Mouse (Mus musculus) cerebellum, adult 2 months (tissue): Measurements from ENCODE around the gene Wipf1. TPM values are rescaled to one million over a fixed set of nuclear protein-coding genes. Genes with fewer than 3 reads are reported as not detected.

ENCODE experiments used
- DNase-seq, 2 experiments: peaks; one replicate each; pipeline ENCODE4 v3.0.0; 2021
- H3K27ac ChIP-seq: fragments of 200-500 bp; 2 replicates; pipeline ENCODE4 v1.5.1; 2012; ENCODE audit warnings: low read length, control low read depth, inconsistent platforms; ENCODE audit not compliant: insufficient read depth
- H3K27me3 ChIP-seq: fragments of 200-500 bp; 2 replicates; pipeline ENCODE4 v1.6.1; 2012; ENCODE audit warnings: inconsistent platforms, mild to moderate bottlenecking, low read length, moderate library complexity; ENCODE audit not compliant: control insufficient read depth, insufficient read depth
- H3K4me1 ChIP-seq: fragments of 200-500 bp; 2 replicates; pipeline ENCODE4 v1.6.1; 2011; ENCODE audit warnings: low read length; ENCODE audit not compliant: control insufficient read depth, insufficient read depth
- H3K4me3 ChIP-seq: fragments of 200-500 bp; replicated peaks from 2 replicates; pipeline ENCODE3; 2011; ENCODE audit warnings: mild to moderate bottlenecking, low read depth, low read length, control low read depth; ENCODE audit not compliant: insufficient read depth
- CTCF ChIP-seq: fragments of 200-500 bp; IDR thresholded peaks from 2 replicates; pipeline ENCODE4 v1.5.1; 2011; ENCODE audit warnings: low read depth, mild to moderate bottlenecking, control low read depth, low read length, moderate library complexity, borderline replicate concordance; ENCODE audit not compliant: insufficient read depth
- POLR2A ChIP-seq: fragments of 200-500 bp; IDR thresholded peaks from 2 replicates; pipeline ENCODE4 v1.6.1; 2011; ENCODE audit warnings: low read length, control low read depth, borderline replicate concordance; ENCODE audit not compliant: insufficient read depth
- WGBS: fragments of 180-500 bp; shearing (Covaris S2); methylation state at CpG from one replicate; pipeline ENCODE4 v1.1.7; 2018; 5-methylcytosine and 5-hydroxymethylcytosine counted together
- polyA plus RNA-seq: library from polyadenylated mRNA; depleted of rRNA; stranded (reverse); fragments of >200 nt; gene quantifications from 2 replicates; pipeline ENCODE4 v1.2.3, GENCODE M21; 2012

Gene Wipf1
- polyA plus RNA-seq, 1 experiment: 7.2 TPM

DNA sequence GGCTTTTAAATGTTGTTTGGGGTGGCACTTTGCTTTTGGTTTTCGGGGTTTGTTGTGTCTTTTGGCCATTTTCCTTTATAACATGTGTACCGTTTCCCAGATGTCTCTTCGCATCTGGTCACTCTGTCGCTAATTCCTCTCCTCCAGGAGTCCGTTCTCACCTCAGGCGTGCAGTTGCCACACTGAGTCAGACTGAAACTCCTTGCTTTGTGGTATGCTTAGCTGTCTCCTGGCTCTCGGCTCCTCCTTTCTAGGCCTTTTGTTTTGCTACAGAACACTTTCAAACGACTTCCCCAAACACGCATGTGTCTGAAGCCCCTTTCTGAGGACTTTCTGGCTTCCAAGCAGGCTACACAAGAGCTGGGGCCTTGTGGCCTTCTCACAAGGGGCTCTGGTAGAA, 125.1 kb downstream of the Wipf1 start:
- no peak for DNase-seq
- no peaks in the 10 kb centered on the region for H3K27me3 ChIP-seq
- no peak overlapping the region for H3K4me3 ChIP-seq
- H3K4me1 ChIP-seq: no peaks in the 10 kb centered on the region
- no peak overlapping the region for H3K27ac ChIP-seq
- WGBS: 84% methylated on average over 9 of the region's 9 CpGs
- no peak for TF ChIP-seq CTCF
- no peak for TF ChIP-seq POLR2A

GRCm38 (mm10) chr2:73403385-73404013, 126.0 kb downstream of the Wipf1 start:
- Histone ChIP-seq H3K4me1 (no peaks in the 10 kb centered on the region), H3K27me3 (no peaks in the 10 kb centered on the region), H3K4me3 (no peak overlapping the region), H3K27ac (no peak overlapping the region)
- no peak for DNase-seq
- TF ChIP-seq POLR2A (no peak), CTCF (no peak)
- 75% methylated on average over 15 of the region's 15 CpGs for WGBS

GRCm38 (mm10) chr2:73401689-73402088, 127.8 kb downstream of the Wipf1 start:
- 36% methylated on average over 1 of the region's 1 CpGs for WGBS
- Histone ChIP-seq H3K27ac (no peak overlapping the region), H3K27me3 (no peaks in the 10 kb centered on the region; the same call in 1 of the 2 replicates), H3K4me3 (no peak overlapping the region), H3K4me1 (no peaks in the 10 kb centered on the region)
- no peak for DNase-seq
- TF ChIP-seq POLR2A: no peak
- no peak for TF ChIP-seq CTCF

- H3K27ac ChIP-seq: no peak overlapping the region
- WGBS: 94% methylated on average over 2 of the region's 2 CpGs
- H3K4me3 ChIP-seq: no peak overlapping the region
- no peak for DNase-seq
- no peaks in the 10 kb centered on the region; the same call in 1 of the 2 replicates for H3K27me3 ChIP-seq
- no peak for TF ChIP-seq POLR2A
- TF ChIP-seq CTCF: no peak
- H3K4me1 ChIP-seq: no peaks in the 10 kb centered on the region
These were observed 132.1 kb downstream of the Wipf1 start for GRCm38 (mm10) chr2:73397476-73397875.

DNA sequence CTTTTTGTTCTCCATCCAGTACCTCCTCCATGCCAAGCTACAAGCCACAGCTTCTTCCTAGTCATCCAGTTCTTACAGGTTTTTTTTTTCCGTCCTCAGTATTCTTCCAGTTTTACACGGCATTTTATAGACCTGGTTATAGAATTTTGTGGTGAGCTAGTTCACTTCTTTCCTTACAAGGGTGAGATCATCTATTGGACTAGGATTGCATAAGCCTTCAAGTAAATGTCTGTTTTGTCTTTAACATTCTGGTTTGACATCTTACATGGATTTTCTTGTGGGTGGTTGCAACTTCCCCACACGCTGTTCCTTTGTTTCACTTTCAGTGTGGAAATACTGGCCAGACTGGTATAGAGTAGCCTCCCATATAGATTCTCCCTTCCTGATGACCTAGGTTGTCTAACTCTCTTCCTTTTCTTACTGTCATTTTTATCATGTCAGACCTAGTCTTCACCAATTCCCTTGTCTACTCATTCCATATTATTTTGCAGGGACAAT, 132.7 kb downstream of the Wipf1 start:
- no peaks in the 10 kb centered on the region for H3K4me1 ChIP-seq
- no peaks in the 10 kb centered on the region; the same call in 1 of the 2 replicates for H3K27me3 ChIP-seq
- H3K27ac ChIP-seq: no peak overlapping the region
- no peak for TF ChIP-seq POLR2A
- WGBS: 87% methylated on average over 3 of the region's 3 CpGs
- no peak overlapping the region for H3K4me3 ChIP-seq
- no peak for DNase-seq

- Histone ChIP-seq H3K27ac (no peak overlapping the region), H3K4me3 (no peak overlapping the region), H3K4me1 (no peaks in the 10 kb centered on the region), H3K27me3 (no peaks in the 10 kb centered on the region; the same call in 1 of the 2 replicates)
- TF ChIP-seq CTCF: no peak
- TF ChIP-seq POLR2A: no peak
- WGBS: 86% methylated on average over 8 of the region's 8 CpGs
- no peak for DNase-seq
These were observed 134.0 kb downstream of the Wipf1 start for GRCm38 (mm10) chr2:73395516-73395915.

- no peak for DNase-seq
- Histone ChIP-seq H3K4me3 (no peak overlapping the region), H3K4me1 (no peaks in the 10 kb centered on the region), H3K27me3 (no peaks in the 10 kb centered on the region; the same call in 1 of the 2 replicates), H3K27ac (no peak overlapping the region)
- WGBS: 91% methylated on average over 3 of the region's 3 CpGs
- TF ChIP-seq POLR2A (no peak), CTCF (no peak)
These were observed 135.1 kb downstream of the Wipf1 start for GRCm38 (mm10) chr2:73394476-73394875.

GRCm38 (mm10) chr2:73392772-73393171, 136.8 kb downstream of the Wipf1 start:
- H3K4me1 ChIP-seq: no peaks in the 10 kb centered on the region
- no peak overlapping the region for H3K27ac ChIP-seq
- H3K27me3 ChIP-seq: no peaks in the 10 kb centered on the region; the same call in 1 of the 2 replicates
- 75% methylated on average over 2 of the region's 2 CpGs for WGBS
- TF ChIP-seq POLR2A: no peak
- no peak for TF ChIP-seq CTCF
- no peak overlapping the region for H3K4me3 ChIP-seq
- no peak for DNase-seq
